Mouse (Mus musculus): Measurements from ENCODE around the gene Shcbp1. TPM values are rescaled to one million over a fixed set of nuclear protein-coding genes. Genes with fewer than 3 reads are reported as not detected.

The Shcbp1 gene
- polyA plus RNA-seq, 1 experiment from 2014 or later = 71.3 TPM

Other genes with a start within 250 kb of the Shcbp1 start
- 9.9 and 11.6 TPM in 2 replicates for gene Zfp958, start 166.4 kb downstream of the Shcbp1 start, polyA plus RNA-seq (2016; fragmentation: Nextera tagmentation; extraction: Ambion mirVana)